ENCODE assay signal across 8 mouse cellular contexts in the genomic region with DNA sequence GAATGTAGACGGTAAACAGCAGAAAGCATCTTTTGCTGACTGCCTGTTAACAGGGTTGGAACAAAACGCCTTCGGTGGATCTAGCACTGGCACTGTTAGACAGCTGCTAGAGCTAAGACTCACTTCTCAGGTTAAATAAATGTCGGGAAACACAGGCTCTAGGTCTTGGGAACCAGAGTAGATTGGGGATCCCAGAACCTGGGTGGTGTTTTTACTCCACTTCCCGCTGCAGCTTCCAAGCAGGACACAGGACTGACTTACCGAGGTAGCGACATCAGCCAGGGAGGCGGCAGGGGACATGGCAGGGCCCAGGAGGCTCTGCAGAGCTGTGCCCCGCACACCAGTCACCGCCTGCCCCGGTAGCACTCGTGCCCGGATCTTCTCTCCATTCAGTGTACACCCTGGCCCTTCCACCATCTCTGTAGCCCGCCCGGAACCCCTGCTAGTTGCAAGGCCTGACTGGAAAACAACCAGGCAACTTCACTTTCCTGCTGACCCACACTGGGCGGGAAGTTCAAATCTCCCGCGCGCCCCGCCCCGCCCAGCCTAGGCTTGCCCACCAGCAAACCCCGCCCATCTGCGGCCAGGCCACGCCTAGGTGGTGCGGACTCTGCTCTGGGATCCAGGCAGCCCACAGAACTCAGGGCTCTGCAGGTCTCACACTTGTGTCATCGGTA. TPM values are rescaled to one million over a fixed set of nuclear protein-coding genes. Genes with fewer than 3 reads are reported as not detected.
DNase-seq lines count a peak whose midpoint lies in the region; ATAC-seq lines count a peak whose summit lies in the region.

A gene (minus strand): TSS at position 571 of the 677 bp plus-strand sequence.

- H3K36me3 ChIP-seq in embryonic facial prominence, embryonic 15.5 days, result no peaks in the 10 kb centered on the region
- no peaks in the 10 kb centered on the region for H3K36me3 ChIP-seq in heart, embryonic 11.5 days (ENCODE audit: control insufficient read depth, insufficient read depth, low read length)
- H3K36me3 ChIP-seq in kidney, embryonic 15.5 days, result peaks cover 3% of the 10 kb centered on the region; the same call in 1 of the 2 replicates
- H3K36me3 ChIP-seq in neural tube, embryonic 14.5 days (ENCODE audit: control insufficient read depth, insufficient read depth, low read length), result no peaks in the 10 kb centered on the region

- peak; percentile 95 for ATAC-seq in embryonic facial prominence, embryonic 15.5 days (ENCODE audit: insufficient number of reproducible peaks, low FRiP score, low TSS enrichment, low read depth)
- peak; percentile 100 for ATAC-seq in heart, embryonic 11.5 days (replicated peaks; ENCODE audit: insufficient number of reproducible peaks, low FRiP score, low TSS enrichment)
- ATAC-seq in kidney, embryonic 15.5 days (replicated peaks; ENCODE audit: low FRiP score), result peak; percentile 100
- ATAC-seq in neural tube, embryonic 14.5 days (ENCODE audit: low read depth), result peak; percentile 98

- under 1% methylated on average over 26 of the region's 26 CpGs for WGBS in embryonic facial prominence, embryonic 15.5 days
- 0% methylated on average over 26 of the region's 26 CpGs for WGBS in heart, embryonic 11.5 days (ENCODE audit: insufficient replicate concordance)
- 1% methylated on average over 26 of the region's 26 CpGs for WGBS in kidney, embryonic 15.5 days
- 2% methylated on average over 26 of the region's 26 CpGs for WGBS in neural tube, embryonic 14.5 days

- H3K4me1 ChIP-seq in embryonic facial prominence, embryonic 15.5 days, result peaks cover 8% of the 10 kb centered on the region; the same call in 1 of the 2 replicates
- no peaks in the 10 kb centered on the region; the same call in 1 of the 2 replicates for H3K4me1 ChIP-seq in heart, embryonic 11.5 days (ENCODE audit: control insufficient read depth, insufficient read depth, low read length)
- peaks cover 15% of the 10 kb centered on the region for H3K4me1 ChIP-seq in kidney, embryonic 15.5 days
- H3K4me1 ChIP-seq in neural tube, embryonic 14.5 days (ENCODE audit: control insufficient read depth, insufficient read depth, low read length), result no peaks in the 10 kb centered on the region

- H3K4me3 ChIP-seq in embryonic facial prominence, embryonic 15.5 days (replicated peaks), result peak within 1 kb of the TSS; percentile 60
- peak within 1 kb of the TSS; percentile 60 for H3K4me3 ChIP-seq in heart, embryonic 11.5 days (ENCODE audit: low read depth, low read length)
- peak within 1 kb of the TSS; percentile 67 for H3K4me3 ChIP-seq in kidney, embryonic 15.5 days (replicated peaks)
- H3K4me3 ChIP-seq in neural tube, embryonic 14.5 days (ENCODE audit: low read depth, low read length), result peak within 1 kb of the TSS; percentile 32

- H3K9me3 ChIP-seq in embryonic facial prominence, embryonic 15.5 days (replicated peaks), result no peaks in the 10 kb centered on the region
- H3K9me3 ChIP-seq in heart, embryonic 11.5 days (replicated peaks; ENCODE audit: control insufficient read depth, low read length), result no peaks in the 10 kb centered on the region
- H3K9me3 ChIP-seq in kidney, embryonic 15.5 days (replicated peaks), result no peaks in the 10 kb centered on the region
- H3K9me3 ChIP-seq in neural tube, embryonic 14.5 days (ENCODE audit: control insufficient read depth, low read length), result no peaks in the 10 kb centered on the region

- H3K9ac ChIP-seq in embryonic facial prominence, embryonic 15.5 days, result 0 out of 2 replicates have a peak within 1 kb of the TSS, but pooled peaks have one; percentile 12
- H3K9ac ChIP-seq in heart, embryonic 11.5 days (ENCODE audit: low read depth, low read length), result peak within 1 kb of the TSS; percentile 78
- H3K9ac ChIP-seq in kidney, embryonic 15.5 days, result peak within 1 kb of the TSS; percentile 57
- 0 out of 2 replicates have a peak within 1 kb of the TSS, but pooled peaks have one; percentile 12 for H3K9ac ChIP-seq in neural tube, embryonic 14.5 days (replicated peaks; ENCODE audit: low read depth, low read length)

- peak; percentile 77 for DNase-seq in CD4-positive helper T cell, adult 2 months (ENCODE audit: low read depth, low spot score)
- peak; percentile 91 to 95 for DNase-seq in adrenal gland, postnatal 36 days
- peak; percentile 70 to 78 for DNase-seq in lung, adult 18-20 months
- peak; percentile 63 to 73 for DNase-seq in thymus, adult 18-20 months

- H3K27me3 ChIP-seq in embryonic facial prominence, embryonic 15.5 days, result no peaks in the 10 kb centered on the region
- no peaks in the 10 kb centered on the region for H3K27me3 ChIP-seq in heart, embryonic 11.5 days (ENCODE audit: control insufficient read depth, insufficient read depth, low read length)
- H3K27me3 ChIP-seq in kidney, embryonic 15.5 days, result no peaks in the 10 kb centered on the region
- no peaks in the 10 kb centered on the region for H3K27me3 ChIP-seq in neural tube, embryonic 14.5 days (ENCODE audit: control insufficient read depth, insufficient read depth, low read length)

- H3K27ac ChIP-seq in embryonic facial prominence, embryonic 15.5 days (replicated peaks), result no peak within 1 kb of the TSS
- peak within 1 kb of the TSS; percentile 46; the same call in 1 of the 2 replicates for H3K27ac ChIP-seq in heart, embryonic 11.5 days (ENCODE audit: low read depth, low read length)
- H3K27ac ChIP-seq in kidney, embryonic 15.5 days, result peak within 1 kb of the TSS; percentile 23; the same call in 1 of the 2 replicates
- no peak within 1 kb of the TSS for H3K27ac ChIP-seq in neural tube, embryonic 14.5 days (ENCODE audit: low read depth, low read length)

- H3K4me2 ChIP-seq in embryonic facial prominence, embryonic 15.5 days (replicated peaks), result peak within 1 kb of the TSS; percentile 90
- H3K4me2 ChIP-seq in heart, embryonic 11.5 days, result peak within 1 kb of the TSS; percentile 80
- peak within 1 kb of the TSS; percentile 84 for H3K4me2 ChIP-seq in kidney, embryonic 15.5 days
- peak within 1 kb of the TSS; percentile 53 for H3K4me2 ChIP-seq in neural tube, embryonic 14.5 days (ENCODE audit: low read depth, low read length)

RNA-seq across cellular contexts. Expression of the gene that starts here (rescaled TPM):
- 1 to 10 TPM; 1.8 to 1.9 TPM for total RNA-seq in adrenal gland, postnatal 36 days (2021)
- polyA plus RNA-seq in embryonic facial prominence, embryonic 15.5 days (2015; fragmentation: Nextera tagmentation; extraction: Ambion mirVana), result 21.6 and 21.8 TPM in 2 replicates
- polyA plus RNA-seq in heart, embryonic 11.5 days (2014; fragmentation: Nextera tagmentation; extraction: Ambion mirVana), result 17.4 and 19.4 TPM in 2 replicates
- polyA plus RNA-seq in kidney, embryonic 15.5 days (2015; fragmentation: Nextera tagmentation; extraction: Ambion mirVana), result 29.1 and 34.2 TPM in 2 replicates
- polyA plus RNA-seq in neural tube, embryonic 14.5 days (2014; fragmentation: Nextera tagmentation; extraction: Ambion mirVana), result 2.7 and 3.6 TPM in 2 replicates

Comparison
In these comparisons a context has a peak if more than half of its experiments do, and no peak if none do; other contexts are left out.
1. H3K27ac ChIP-seq: peak in heart, embryonic 11.5 days (single experiment) and kidney, embryonic 15.5 days (single experiment); none in embryonic facial prominence, embryonic 15.5 days (single experiment) and neural tube, embryonic 14.5 days (single experiment).
2. H3K9ac ChIP-seq: peak in every context shown above with its lines; median percentile 78 in heart, embryonic 11.5 days; 57 in kidney, embryonic 15.5 days; 12 in embryonic facial prominence, embryonic 15.5 days; 12 in neural tube, embryonic 14.5 days.
3. Peak in every context shown above with its lines, with median percentiles within 50 percentile points of each other: DNase-seq, ATAC-seq, H3K4me2 ChIP-seq and H3K4me3 ChIP-seq.